Mouse (Mus musculus) myocyte (in vitro differentiated cells): Measurements from ENCODE around the gene Ak5. TPM values are rescaled to one million over a fixed set of nuclear protein-coding genes. Genes with fewer than 3 reads are reported as not detected.

Source experiments
- H3K27me3 ChIP-seq: one replicate; pipeline ENCODE4 v1.6.1; 2011; ENCODE audit not compliant: control insufficient read depth, insufficient read depth, insufficient read length
- H3K36me3 ChIP-seq: one replicate; pipeline ENCODE4 v1.6.1; 2011; ENCODE audit not compliant: control insufficient read depth, insufficient read depth
- H3K4me2 ChIP-seq: one replicate; pipeline ENCODE4 v1.6.1; 2011; ENCODE audit warnings: low read depth, control low read depth
- H3K4me3 ChIP-seq: one replicate; pipeline ENCODE4 v1.5.1; 2011; ENCODE audit warnings: mild to moderate bottlenecking, control low read depth, moderate library complexity
- H3K79me2 ChIP-seq: one replicate; pipeline ENCODE4 v1.6.1; 2011; ENCODE audit not compliant: control insufficient read depth, insufficient read depth
- H3ac ChIP-seq: one replicate; pipeline ENCODE4 v1.6.1; 2011; ENCODE audit not compliant: control insufficient read depth, insufficient read length
- CEBPB ChIP-seq: IDR thresholded peaks from 2 replicates; pipeline ENCODE4 v1.6.1; 2011; ENCODE audit warnings: mild to moderate bottlenecking, moderate library complexity; ENCODE audit not compliant: poor library complexity, insufficient read depth, severe bottlenecking
- E2F4 ChIP-seq: IDR thresholded peaks from one replicate; pipeline ENCODE4 v1.6.1; 2011; ENCODE audit warnings: mild to moderate bottlenecking, control low read depth, moderate library complexity; ENCODE audit not compliant: insufficient read depth
- MAX ChIP-seq: IDR thresholded peaks from one replicate; pipeline ENCODE4 v1.6.1; 2011; ENCODE audit warnings: low read depth, mild to moderate bottlenecking, control low read depth
- MYOD1 ChIP-seq, 3 experiments: IDR thresholded peaks; one replicate each; pipeline ENCODE4 v1.6.1; 2011; ENCODE audit warnings: control low read depth in 2 of 3, low read depth in 2 of 3, mild to moderate bottlenecking in 2 of 3, moderate library complexity in 1 of 3; ENCODE audit not compliant: insufficient read length in 2 of 3, control insufficient read depth in 1 of 3
- MYOG ChIP-seq, 3 experiments: IDR thresholded peaks; one replicate each; pipeline ENCODE4 v1.6.1; 2011; ENCODE audit warnings: control low read depth in 2 of 3, low read depth in 2 of 3, mild to moderate bottlenecking in 2 of 3; ENCODE audit not compliant: insufficient read length in 2 of 3, control insufficient read depth in 1 of 3, insufficient read depth in 1 of 3
- POLR2A ChIP-seq: IDR thresholded peaks from one replicate; pipeline ENCODE4 v1.6.1; 2011; ENCODE audit warnings: low read depth, mild to moderate bottlenecking, control low read depth, moderate library complexity; ENCODE audit not compliant: insufficient read length
- POLR2AphosphoS2 ChIP-seq: IDR thresholded peaks from one replicate; pipeline ENCODE4 v1.6.1; 2011; ENCODE audit warnings: low read depth, control low read depth; ENCODE audit not compliant: insufficient read length
- REST ChIP-seq: IDR thresholded peaks from one replicate; pipeline ENCODE4 v1.6.1; 2011; ENCODE audit warnings: mild to moderate bottlenecking, control low read depth, moderate library complexity; ENCODE audit not compliant: insufficient read depth, insufficient read length
- SRF ChIP-seq: IDR thresholded peaks from one replicate; pipeline ENCODE4 v1.6.1; 2011; ENCODE audit warnings: low read depth; ENCODE audit not compliant: control insufficient read depth, insufficient read length
- TCF12 ChIP-seq: IDR thresholded peaks from one replicate; pipeline ENCODE4 v1.6.1; 2011; ENCODE audit warnings: mild to moderate bottlenecking, control low read depth; ENCODE audit not compliant: poor library complexity, insufficient read depth, severe bottlenecking
- TCF3 ChIP-seq: IDR thresholded peaks from one replicate; pipeline ENCODE4 v1.6.1; 2011; ENCODE audit warnings: low read depth, control low read depth; ENCODE audit not compliant: insufficient read length
- USF1 ChIP-seq: IDR thresholded peaks from one replicate; pipeline ENCODE4 v1.6.1; 2011; ENCODE audit warnings: low read depth, mild to moderate bottlenecking, control low read depth, moderate library complexity
- polyA plus RNA-seq: library from polyadenylated mRNA; unstranded; fragments of >200 nt; fragmentation: generic; extraction: Trizol; gene quantifications from one replicate; pipeline ENCODE4 v1.2.1, GENCODE M21; 2012; ENCODE audit warnings: missing spikeins

Ak5 gene
- polyA plus RNA-seq, 1 experiment = 2.2 TPM

- no peak for TF ChIP-seq POLR2A
- no peak for TF ChIP-seq E2F4
- no peak for TF ChIP-seq USF1
- Histone ChIP-seq H3K27me3 (no peaks in the 10 kb centered on the region), H3K4me2 (no peak overlapping the region), H3K36me3 (no peaks in the 10 kb centered on the region), H3K4me3 (no peak overlapping the region), H3K79me2 (no peaks in the 10 kb centered on the region), H3ac (no peak overlapping the region)
Observed at GRCm38 (mm10) chr3:152578282-152579228, 89.6 kb downstream of the Ak5 start.

GRCm38 (mm10) chr3:152577763-152578162 is 90.4 kb downstream of the Ak5 start:
- H3ac ChIP-seq = no peak overlapping the region
- no peak overlapping the region for H3K4me3 ChIP-seq
- H3K27me3 ChIP-seq = no peaks in the 10 kb centered on the region
- H3K4me2 ChIP-seq = no peak overlapping the region
- no peaks in the 10 kb centered on the region for H3K79me2 ChIP-seq
- no peaks in the 10 kb centered on the region for H3K36me3 ChIP-seq
- no peak for TF ChIP-seq MAX

- no peaks in the 10 kb centered on the region for H3K36me3 ChIP-seq
- no peaks in the 10 kb centered on the region for H3K79me2 ChIP-seq
- no peak for TF ChIP-seq POLR2A
- TF ChIP-seq POLR2AphosphoS2 = no peak
- no peak for TF ChIP-seq MAX
- TF ChIP-seq TCF12 = no peak
- no peak for TF ChIP-seq E2F4
- TF ChIP-seq TCF3 = no peak
- TF ChIP-seq USF1 = no peak
- TF ChIP-seq REST = no peak
- no peak for TF ChIP-seq SRF
- TF ChIP-seq MYOG (IDR thresholded peaks at IDR 0.05; ENCODE audit: control insufficient read depth in 1 of 3, insufficient read depth in 1 of 3, insufficient read length in 2 of 3, low read depth in 2 of 3) = no peak
- no peak for TF ChIP-seq CEBPB
- TF ChIP-seq MYOD1 (IDR thresholded peaks at IDR 0.05; ENCODE audit: control insufficient read depth in 1 of 3, insufficient read length in 2 of 3, low read depth in 2 of 3) = no peak
- no peaks in the 10 kb centered on the region for H3K27me3 ChIP-seq
- H3K4me2 ChIP-seq = no peak overlapping the region
- H3ac ChIP-seq = no peak overlapping the region
- no peak overlapping the region for H3K4me3 ChIP-seq
Observed at GRCm38 (mm10) chr3:152577273-152577672, 90.9 kb downstream of the Ak5 start.

GRCm38 (mm10) chr3:152569242-152569605 is 98.9 kb downstream of the Ak5 start:
- no peaks in the 10 kb centered on the region for H3K27me3 ChIP-seq
- no peaks in the 10 kb centered on the region for H3K79me2 ChIP-seq
- TF ChIP-seq CEBPB = no peak
- TF ChIP-seq MYOD1 (IDR thresholded peaks at IDR 0.05; ENCODE audit: control insufficient read depth in 1 of 3, insufficient read length in 2 of 3, low read depth in 2 of 3) = no peak
- no peak for TF ChIP-seq E2F4
- no peak for TF ChIP-seq MYOG (IDR thresholded peaks at IDR 0.05; ENCODE audit: control insufficient read depth in 1 of 3, insufficient read depth in 1 of 3, insufficient read length in 2 of 3, low read depth in 2 of 3)
- TF ChIP-seq TCF3 = no peak
- TF ChIP-seq SRF = no peak
- TF ChIP-seq REST = no peak
- no peak overlapping the region for H3ac ChIP-seq
- H3K4me2 ChIP-seq = peak overlapping the region; percentile 48
- H3K36me3 ChIP-seq = no peaks in the 10 kb centered on the region
- H3K4me3 ChIP-seq = no peak overlapping the region

GRCm38 (mm10) chr3:152568455-152569241 is 99.5 kb downstream of the Ak5 start:
- Histone ChIP-seq H3K27me3 (no peaks in the 10 kb centered on the region), H3K79me2 (no peaks in the 10 kb centered on the region), H3K4me3 (no peak overlapping the region), H3K4me2 (peak overlapping the region; percentile 48), H3K36me3 (no peaks in the 10 kb centered on the region), H3ac (no peak overlapping the region)
- TF ChIP-seq MAX (no peak), USF1 (no peak), E2F4 (no peak), REST (no peak), POLR2AphosphoS2 (no peak), MYOG (IDR thresholded peaks at IDR 0.05; ENCODE audit: control insufficient read depth in 1 of 3, insufficient read depth in 1 of 3, insufficient read length in 2 of 3, low read depth in 2 of 3) (peak in 1 of 3 experiments; percentile 27), POLR2A (no peak)
